Mouse (Mus musculus) myocyte (in vitro differentiated cells): ENCODE measurements around the gene Ndufc1. TPM values are rescaled to one million over a fixed set of nuclear protein-coding genes. Genes with fewer than 3 reads are reported as not detected.
"Not testable (repeated sequence)": the region's sequence is repeated elsewhere in the genome, so short reads cannot be mapped to it uniquely, and the experiment has no call there.

Experiments used
- H3K27me3 ChIP-seq: one replicate; pipeline ENCODE4 v1.6.1; 2011; ENCODE audit not compliant: control insufficient read depth, insufficient read depth, insufficient read length
- H3K36me3 ChIP-seq: one replicate; pipeline ENCODE4 v1.6.1; 2011; ENCODE audit not compliant: control insufficient read depth, insufficient read depth
- H3K4me2 ChIP-seq: one replicate; pipeline ENCODE4 v1.6.1; 2011; ENCODE audit warnings: low read depth, control low read depth
- H3K4me3 ChIP-seq: one replicate; pipeline ENCODE4 v1.5.1; 2011; ENCODE audit warnings: mild to moderate bottlenecking, control low read depth, moderate library complexity
- H3K79me2 ChIP-seq: one replicate; pipeline ENCODE4 v1.6.1; 2011; ENCODE audit not compliant: control insufficient read depth, insufficient read depth
- H3ac ChIP-seq: one replicate; pipeline ENCODE4 v1.6.1; 2011; ENCODE audit not compliant: control insufficient read depth, insufficient read length
- CEBPB ChIP-seq: IDR thresholded peaks from 2 replicates; pipeline ENCODE4 v1.6.1; 2011; ENCODE audit warnings: mild to moderate bottlenecking, moderate library complexity; ENCODE audit not compliant: poor library complexity, insufficient read depth, severe bottlenecking
- E2F4 ChIP-seq: IDR thresholded peaks from one replicate; pipeline ENCODE4 v1.6.1; 2011; ENCODE audit warnings: mild to moderate bottlenecking, control low read depth, moderate library complexity; ENCODE audit not compliant: insufficient read depth
- MAX ChIP-seq: IDR thresholded peaks from one replicate; pipeline ENCODE4 v1.6.1; 2011; ENCODE audit warnings: low read depth, mild to moderate bottlenecking, control low read depth
- MYOD1 ChIP-seq, 3 experiments: IDR thresholded peaks; one replicate each; pipeline ENCODE4 v1.6.1; 2011; ENCODE audit warnings: control low read depth in 2 of 3, low read depth in 2 of 3, mild to moderate bottlenecking in 2 of 3, moderate library complexity in 1 of 3; ENCODE audit not compliant: insufficient read length in 2 of 3, control insufficient read depth in 1 of 3
- MYOG ChIP-seq, 3 experiments: IDR thresholded peaks; one replicate each; pipeline ENCODE4 v1.6.1; 2011; ENCODE audit warnings: control low read depth in 2 of 3, low read depth in 2 of 3, mild to moderate bottlenecking in 2 of 3; ENCODE audit not compliant: insufficient read length in 2 of 3, control insufficient read depth in 1 of 3, insufficient read depth in 1 of 3
- POLR2A ChIP-seq: IDR thresholded peaks from one replicate; pipeline ENCODE4 v1.6.1; 2011; ENCODE audit warnings: low read depth, mild to moderate bottlenecking, control low read depth, moderate library complexity; ENCODE audit not compliant: insufficient read length
- POLR2AphosphoS2 ChIP-seq: IDR thresholded peaks from one replicate; pipeline ENCODE4 v1.6.1; 2011; ENCODE audit warnings: low read depth, control low read depth; ENCODE audit not compliant: insufficient read length
- REST ChIP-seq: IDR thresholded peaks from one replicate; pipeline ENCODE4 v1.6.1; 2011; ENCODE audit warnings: mild to moderate bottlenecking, control low read depth, moderate library complexity; ENCODE audit not compliant: insufficient read depth, insufficient read length
- SRF ChIP-seq: IDR thresholded peaks from one replicate; pipeline ENCODE4 v1.6.1; 2011; ENCODE audit warnings: low read depth; ENCODE audit not compliant: control insufficient read depth, insufficient read length
- TCF12 ChIP-seq: IDR thresholded peaks from one replicate; pipeline ENCODE4 v1.6.1; 2011; ENCODE audit warnings: mild to moderate bottlenecking, control low read depth; ENCODE audit not compliant: poor library complexity, insufficient read depth, severe bottlenecking
- TCF3 ChIP-seq: IDR thresholded peaks from one replicate; pipeline ENCODE4 v1.6.1; 2011; ENCODE audit warnings: low read depth, control low read depth; ENCODE audit not compliant: insufficient read length
- USF1 ChIP-seq: IDR thresholded peaks from one replicate; pipeline ENCODE4 v1.6.1; 2011; ENCODE audit warnings: low read depth, mild to moderate bottlenecking, control low read depth, moderate library complexity
- polyA plus RNA-seq: library from polyadenylated mRNA; unstranded; fragments of >200 nt; fragmentation: generic; extraction: Trizol; gene quantifications from one replicate; pipeline ENCODE4 v1.2.1, GENCODE M21; 2012; ENCODE audit warnings: missing spikeins

Ndufc1 gene
- polyA plus RNA-seq, 1 experiment = 584 TPM

DNA sequence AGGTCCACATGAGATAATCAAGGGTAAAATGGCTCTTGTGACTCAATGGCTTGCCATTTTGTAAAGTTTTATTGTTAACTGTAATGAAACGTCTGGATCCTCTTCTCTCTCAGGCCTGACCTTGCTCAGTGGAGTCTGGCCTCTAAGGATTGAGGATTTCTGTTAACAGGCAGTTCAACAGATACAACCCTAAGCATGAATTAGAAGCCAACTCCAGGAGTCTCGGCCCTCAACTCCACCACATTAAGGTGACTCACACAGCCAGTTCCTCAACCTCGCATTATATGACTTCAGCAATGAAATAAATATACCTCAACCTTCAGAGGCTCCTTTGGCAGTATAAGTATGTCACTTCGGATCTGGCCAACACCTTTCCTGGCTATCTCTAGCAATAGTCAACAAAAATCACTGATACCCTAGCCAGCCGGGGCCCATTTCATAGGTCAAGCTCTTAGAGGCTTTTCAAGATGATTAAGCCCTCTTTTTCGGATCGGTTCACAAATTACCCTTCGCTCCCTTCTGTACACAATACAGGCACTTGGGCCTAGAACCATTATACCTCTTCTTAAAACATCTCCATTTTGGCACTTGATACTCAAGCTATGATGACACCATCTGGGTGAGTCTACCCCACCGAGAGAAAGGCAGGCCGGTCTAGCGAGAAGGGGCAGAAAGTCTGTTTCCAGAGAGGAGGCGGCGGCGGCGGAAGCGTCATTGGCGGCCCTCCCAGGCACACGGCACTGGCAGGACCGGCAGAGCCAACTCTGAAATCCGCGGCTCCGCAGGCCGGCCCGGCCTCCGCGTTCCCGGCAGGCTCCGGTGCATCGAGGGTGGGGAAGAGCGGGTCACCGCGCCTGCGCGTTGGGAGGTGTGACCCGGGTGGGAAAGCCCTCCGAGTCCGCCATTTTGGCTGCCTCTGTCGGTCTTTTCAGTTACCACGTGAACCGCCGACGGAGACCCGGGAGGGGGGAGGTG, 6.6 kb upstream of the Ndufc1 start, which contains the start of gene Naa15:
Gene Naa15, plus strand, starts transcription at position 51 of the 975 bp plus-strand sequence.
- Histone ChIP-seq H3K4me3 (peak within 1 kb of the TSS; percentile 79), H3K27me3 (no peaks in the 10 kb centered on the region), H3K36me3 (no peaks in the 10 kb centered on the region), H3K4me2 (peak within 1 kb of the TSS; percentile 75), H3ac (peak within 1 kb of the TSS; percentile 89), H3K79me2 (peaks cover 38% of the 10 kb centered on the region)
- TF ChIP-seq USF1 (no peak), POLR2AphosphoS2 (peak; percentile 80), E2F4 (peak; percentile 73), MYOD1 (IDR thresholded peaks at IDR 0.05; ENCODE audit: control insufficient read depth in 1 of 3, insufficient read length in 2 of 3, low read depth in 2 of 3) (no peak), MYOG (IDR thresholded peaks at IDR 0.05; ENCODE audit: control insufficient read depth in 1 of 3, insufficient read depth in 1 of 3, insufficient read length in 2 of 3, low read depth in 2 of 3) (no peak), CEBPB (no peak), TCF3 (no peak), SRF (no peak), REST (no peak), MAX (no peak), TCF12 (no peak), POLR2A (peak; percentile 86)

- Histone ChIP-seq H3ac (no peak overlapping the region), H3K4me3 (no peak overlapping the region), H3K4me2 (no peak overlapping the region), H3K27me3 (no peaks in the 10 kb centered on the region), H3K36me3 (no peaks in the 10 kb centered on the region), H3K79me2 (peaks cover 19% of the 10 kb centered on the region)
- TF ChIP-seq USF1 (no peak), MAX (no peak), TCF12 (no peak)
These were observed 4.5 kb upstream of the Ndufc1 start for GRCm38 (mm10) chr3:51413276-51413675.

- Histone ChIP-seq H3K4me2 (no peak overlapping the region), H3ac (no peak overlapping the region), H3K4me3 (no peak overlapping the region), H3K79me2 (peaks cover 19% of the 10 kb centered on the region), H3K27me3 (no peaks in the 10 kb centered on the region), H3K36me3 (no peaks in the 10 kb centered on the region)
- TF ChIP-seq CEBPB = no peak
- TF ChIP-seq POLR2A = no peak
- TF ChIP-seq POLR2AphosphoS2 = no peak
- TF ChIP-seq MYOD1 (IDR thresholded peaks at IDR 0.05; ENCODE audit: control insufficient read depth in 1 of 3, insufficient read length in 2 of 3, low read depth in 2 of 3) = no peak
- no peak for TF ChIP-seq MAX
- TF ChIP-seq REST = no peak
- TF ChIP-seq E2F4 = no peak
- no peak for TF ChIP-seq MYOG (IDR thresholded peaks at IDR 0.05; ENCODE audit: control insufficient read depth in 1 of 3, insufficient read depth in 1 of 3, insufficient read length in 2 of 3, low read depth in 2 of 3)
- no peak for TF ChIP-seq SRF
- TF ChIP-seq USF1 = no peak
These were observed 3.7 kb upstream of the Ndufc1 start for GRCm38 (mm10) chr3:51412457-51412856.

DNA sequence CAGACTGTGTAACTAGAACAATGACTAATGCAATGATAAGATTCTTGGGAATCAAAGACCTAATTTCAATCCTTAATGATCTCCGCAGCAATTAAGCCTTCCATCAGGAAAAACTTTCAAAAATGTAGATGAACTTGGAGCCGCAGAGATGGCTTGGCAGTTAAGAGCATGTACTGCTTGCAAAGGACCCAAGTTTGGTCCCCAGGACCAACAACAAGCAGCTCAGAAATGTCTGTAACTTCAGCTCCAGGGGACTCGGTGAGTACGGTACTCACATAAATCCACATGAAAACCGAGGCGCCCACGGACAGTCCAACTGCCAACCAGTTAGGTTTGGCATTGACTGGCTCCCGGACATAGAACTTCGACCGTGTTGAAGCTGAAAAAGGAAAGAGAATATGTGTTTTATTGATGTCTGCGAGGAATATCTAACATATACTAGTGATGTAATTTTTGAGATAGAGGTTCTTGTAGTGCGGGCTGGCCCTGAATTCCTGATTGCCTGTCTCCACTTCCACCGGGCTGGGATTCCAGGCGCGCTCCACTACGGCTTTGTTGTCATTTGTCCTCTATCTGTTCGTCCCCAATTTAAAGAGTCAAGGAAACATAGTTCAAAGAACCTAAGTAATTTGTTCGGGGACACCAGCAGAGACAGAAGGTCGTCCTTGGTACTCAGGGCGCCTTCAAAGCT, 773 bp downstream of the Ndufc1 start:
- H3K79me2 ChIP-seq = peaks cover 14% of the 10 kb centered on the region
- peak overlapping the region; percentile 62 for H3ac ChIP-seq
- H3K4me2 ChIP-seq = peak overlapping the region; percentile 84
- TF ChIP-seq MAX (no peak), TCF12 (no peak), POLR2AphosphoS2 (no peak), SRF (no peak), CEBPB (no peak), MYOD1 (IDR thresholded peaks at IDR 0.05; ENCODE audit: control insufficient read depth in 1 of 3, insufficient read length in 2 of 3, low read depth in 2 of 3) (no peak), TCF3 (no peak), USF1 (no peak), MYOG (IDR thresholded peaks at IDR 0.05; ENCODE audit: control insufficient read depth in 1 of 3, insufficient read depth in 1 of 3, insufficient read length in 2 of 3, low read depth in 2 of 3) (no peak), POLR2A (no peak), REST (no peak)
- no peaks in the 10 kb centered on the region for H3K27me3 ChIP-seq
- H3K4me3 ChIP-seq = peak overlapping the region; percentile 92
- peaks cover 8% of the 10 kb centered on the region for H3K36me3 ChIP-seq

- Histone ChIP-seq H3K36me3 (peaks cover 12% of the 10 kb centered on the region), H3K4me2 (no peak overlapping the region), H3K27me3 (no peaks in the 10 kb centered on the region), H3K4me3 (no peak overlapping the region), H3K79me2 (peaks cover 6% of the 10 kb centered on the region), H3ac (no peak overlapping the region)
- peak; percentile 61 for TF ChIP-seq POLR2AphosphoS2
- TF ChIP-seq MAX = no peak
These were observed 6.2 kb downstream of the Ndufc1 start for GRCm38 (mm10) chr3:51402628-51403027.

DNA sequence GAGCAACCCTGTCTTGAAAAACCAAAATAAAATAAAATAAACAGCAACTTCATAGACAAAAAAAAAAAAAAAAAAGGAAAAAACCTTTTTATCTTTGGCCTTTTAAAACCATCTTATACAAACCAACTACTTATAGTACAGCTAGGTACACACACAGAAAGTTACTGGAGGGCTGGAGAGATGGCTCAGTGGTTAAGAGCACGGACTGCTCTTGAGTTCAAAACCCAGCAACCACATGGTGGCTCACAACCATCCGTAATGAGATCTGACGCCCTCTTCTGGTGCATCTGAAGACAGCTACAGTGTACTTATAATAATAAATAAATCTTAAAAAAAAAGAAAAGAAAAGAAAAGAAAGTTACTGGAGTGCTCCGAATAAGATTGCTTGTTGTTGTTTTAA, 6.7 kb downstream of the Ndufc1 start:
- H3K27me3 ChIP-seq, H3ac ChIP-seq, H3K4me2 ChIP-seq: not testable (repeated sequence)

More for the DNA sequence above, 6.7 kb downstream of the Ndufc1 start:
- not testable (repeated sequence) for H3K79me2 ChIP-seq, H3K4me3 ChIP-seq
- peaks cover 12% of the 10 kb centered on the region for H3K36me3 ChIP-seq
